Mouse (Mus musculus) B cell, adult (primary cell): ENCODE measurements around the gene Hist1h3e. TPM values are rescaled to one million over a fixed set of nuclear protein-coding genes. Genes with fewer than 3 reads are reported as not detected.

Experiments
- total RNA-seq: library from RNA; stranded (reverse); gene quantifications from 4 replicates; pipeline ENCODE4 v1.2.4, GENCODE M21; 2023; ENCODE audit not compliant: inconsistent age

Hist1h3e gene
- 304 to 393 TPM (median 327 TPM) in 4 replicates for total RNA-seq

GRCm38 (mm10) chr13:23561883-23562659, at the start of gene Hist1h3e:
TSS of gene Hist1h3e (minus strand) at chr13:23562369.

GRCm38 (mm10) chr13:23581408-23582218, 19.4 kb upstream of the Hist1h3e start, which contains the start of gene Hist1h4d:
TSS of gene Hist1h4d (plus strand) at chr13:23581598.

GRCm38 (mm10) chr13:23575271-23575851, 13.2 kb upstream of the Hist1h3e start, which contains the start of gene Hist1h3d:
TSS of gene Hist1h3d (plus strand) at chr13:23575763.

GRCm38 (mm10) chr13:23573898-23574524, 11.8 kb upstream of the Hist1h3e start, which contains the start of the genes Hist1h2bf and Hist1h2ad:
TSS of gene Hist1h2bf (minus strand) at chr13:23574196.
TSS of gene Hist1h2ad (plus strand) at chr13:23574381.

GRCm38 (mm10) chr13:23571022-23571503, 8.9 kb upstream of the Hist1h3e start, which contains the start of the genes Hist1h2ae and Hist1h2bg:
TSS of gene Hist1h2ae (minus strand) at chr13:23571220.
TSS of gene Hist1h2bg (plus strand) at chr13:23571396.

GRCm38 (mm10) chr13:23552962-23553361, 9.2 kb downstream of the Hist1h3e start, which contains the start of gene Hist1h1d:
TSS of gene Hist1h1d (plus strand) at chr13:23553262.

GRCm38 (mm10) chr13:23551146-23551834, 10.9 kb downstream of the Hist1h3e start, which contains the start of gene Hist1h4f:
TSS of gene Hist1h4f (minus strand) at chr13:23551648.

GRCm38 (mm10) chr13:23543965-23544786, 18.0 kb downstream of the Hist1h3e start, which contains the start of gene Hist1h3f:
TSS of gene Hist1h3f (plus strand) at chr13:23544052.

GRCm38 (mm10) chr13:23542999-23543607, 19.1 kb downstream of the Hist1h3e start, which contains the start of gene Hist1h2bh:
TSS of gene Hist1h2bh (minus strand) at chr13:23543392.

GRCm38 (mm10) chr13:23535137-23536075, 26.8 kb downstream of the Hist1h3e start, which contains the start of gene Hist1h3g:
TSS of gene Hist1h3g (plus strand) at chr13:23535422.

GRCm38 (mm10) chr13:23533560-23534367, 28.4 kb downstream of the Hist1h3e start, which contains the start of gene Hist1h2af:
TSS of gene Hist1h2af (plus strand) at chr13:23533906.

GRCm38 (mm10) chr13:23530901-23531875, 31.0 kb downstream of the Hist1h3e start, which contains the start of gene Hist1h4h:
TSS of gene Hist1h4h (plus strand) at chr13:23531050.

